Mouse (Mus musculus): ENCODE measurements around the gene Ager.

GRCm38 (mm10) chr17:34589206-34589605 is 8.5 kb upstream of the Ager start:
- TF ChIP-seq CTCF (IDR thresholded peaks at IDR 0.05; ENCODE audit: low read depth, low read length) (no peak), POLR2A (IDR thresholded peaks at IDR 0.05; ENCODE audit: insufficient read depth, low read length) (no peak)
